Mouse (Mus musculus): ENCODE measurements around the gene Ephb4. TPM values are rescaled to one million over a fixed set of nuclear protein-coding genes. Genes with fewer than 3 reads are reported as not detected.
A peak's percentile ranks its signal among the peaks of the same experiment; 100 is the strongest.

The Ephb4 gene
- polyA plus RNA-seq, 1 experiment from 2014 or later: 5.8 TPM

DNA sequence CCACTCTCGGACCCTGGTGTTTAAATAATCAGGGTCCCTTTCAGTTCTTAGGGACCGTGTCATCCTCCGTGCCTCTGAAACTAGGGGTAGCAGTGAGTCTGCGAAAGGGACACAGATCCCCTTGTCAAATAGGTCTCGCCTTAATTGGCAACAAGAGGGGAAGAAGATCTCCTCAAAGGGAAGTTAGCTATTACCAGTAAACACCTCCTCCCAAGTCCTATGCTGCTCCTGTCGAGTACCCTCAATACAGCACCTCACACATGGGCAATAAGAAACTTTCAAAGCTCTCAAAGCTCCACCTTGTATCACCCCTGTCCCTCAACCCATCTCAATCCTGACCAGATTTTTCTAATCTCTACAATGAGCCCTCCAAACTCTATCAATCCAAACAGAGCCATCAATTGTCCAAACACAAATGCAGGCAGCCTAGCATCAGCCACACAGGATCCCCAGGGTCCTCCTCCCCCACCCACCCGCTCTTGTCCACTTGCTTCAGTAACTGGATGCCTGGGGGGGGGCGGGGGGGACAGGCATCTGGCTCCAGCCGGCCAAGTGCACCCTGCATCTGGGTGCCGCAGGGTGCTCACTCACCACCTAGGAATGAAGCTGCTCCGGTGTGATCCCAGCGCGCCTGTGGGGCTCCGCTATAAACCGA lies 16.9 kb upstream of the Ephb4 start:
- peak overlapping the region; percentile 48 for H3K27ac ChIP-seq (ENCODE audit: low read depth, low read length)
- H3K36me3 ChIP-seq (ENCODE audit: control insufficient read depth, insufficient read depth, low read length): no peaks in the 10 kb centered on the region
- H3K9me3 ChIP-seq (ENCODE audit: control insufficient read depth, low read length): no peaks in the 10 kb centered on the region
- no peaks in the 10 kb centered on the region for H3K27me3 ChIP-seq (replicated peaks; ENCODE audit: control insufficient read depth, insufficient read depth, low read length)
- peaks cover 10% of the 10 kb centered on the region for H3K4me1 ChIP-seq (ENCODE audit: control insufficient read depth, insufficient read depth, low read depth, low read length)
- ATAC-seq: no peak; the same call in 1 of the 2 replicates
- peak overlapping the region; percentile 50 for H3K4me3 ChIP-seq (ENCODE audit: low read length)
- WGBS: 21% methylated on average over 14 of the region's 15 CpGs
- peak overlapping the region; percentile 92 for H3K4me2 ChIP-seq (ENCODE audit: low read length)
- peak overlapping the region; percentile 75 for H3K9ac ChIP-seq (ENCODE audit: low read depth, low read length)

DNA sequence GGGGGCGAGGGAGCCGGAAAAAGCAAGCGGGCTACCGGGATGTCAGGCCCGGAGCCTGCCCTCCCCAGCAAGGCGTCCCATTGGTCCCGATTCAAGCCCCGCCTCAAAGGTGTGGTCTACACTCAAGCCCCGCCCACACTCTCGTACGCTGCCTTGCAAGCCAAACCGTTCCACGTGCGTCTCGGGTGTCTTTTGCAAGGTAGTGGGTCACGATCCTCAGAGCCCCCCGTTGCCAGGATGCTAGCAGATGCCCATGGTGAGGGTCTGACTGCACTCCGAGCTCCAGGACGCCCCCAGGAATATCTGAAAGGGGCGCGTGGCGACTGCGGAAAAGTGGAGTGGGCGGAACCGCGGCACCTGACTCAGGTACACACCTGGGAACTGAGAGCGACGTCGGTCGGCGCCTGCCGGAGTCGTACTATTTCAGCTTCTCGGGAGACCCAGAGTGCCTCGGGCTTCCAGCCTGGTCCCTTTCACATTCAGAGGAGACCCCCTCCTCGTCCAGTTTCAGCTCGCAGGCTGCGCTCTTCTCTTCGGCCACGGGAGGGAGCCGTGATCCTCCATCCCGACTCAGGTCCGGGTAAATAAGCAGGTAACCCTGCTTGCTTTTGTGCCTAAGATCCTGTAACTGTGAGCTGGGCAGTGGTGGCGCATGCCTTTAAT lies 16.3 kb upstream of the Ephb4 start, which contains the start of gene Slc12a9:
Slc12a9 (minus strand) TSS at position 86 of the 663 bp plus-strand sequence.
- peak within 1 kb of the TSS; percentile 50 for H3K4me3 ChIP-seq (ENCODE audit: low read length)
- peak within 1 kb of the TSS; percentile 75 for H3K9ac ChIP-seq (ENCODE audit: low read depth, low read length)
- under 1% methylated on average over 44 of the region's 44 CpGs for WGBS
- H3K4me1 ChIP-seq (ENCODE audit: control insufficient read depth, insufficient read depth, low read depth, low read length): peaks cover 10% of the 10 kb centered on the region
- no peaks in the 10 kb centered on the region for H3K36me3 ChIP-seq (ENCODE audit: control insufficient read depth, insufficient read depth, low read length)
- H3K9me3 ChIP-seq (ENCODE audit: control insufficient read depth, low read length): no peaks in the 10 kb centered on the region
- no peaks in the 10 kb centered on the region for H3K27me3 ChIP-seq (replicated peaks; ENCODE audit: control insufficient read depth, insufficient read depth, low read length)
- H3K27ac ChIP-seq (ENCODE audit: low read depth, low read length): peak within 1 kb of the TSS; percentile 48
- ATAC-seq: peak; percentile 91
- H3K4me2 ChIP-seq (ENCODE audit: low read length): peak within 1 kb of the TSS; percentile 92

DNA sequence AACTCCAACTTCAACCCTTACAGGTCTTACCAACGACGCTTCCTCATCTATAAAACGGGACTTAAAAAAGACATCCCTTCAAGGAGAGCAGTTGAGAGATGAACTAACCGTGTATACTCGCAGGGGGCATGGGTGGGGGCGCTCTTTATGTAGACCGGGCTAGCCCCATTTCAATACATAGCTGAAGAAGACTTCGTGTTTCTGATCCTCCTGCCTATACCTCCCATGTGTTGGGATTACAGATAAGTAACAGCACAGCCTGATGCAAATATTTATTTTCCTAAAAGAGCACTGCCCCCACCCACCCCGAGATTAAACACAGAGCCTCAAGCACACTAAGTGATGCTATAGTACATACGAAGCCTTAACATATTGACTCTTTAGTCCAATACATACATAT lies 15.6 kb upstream of the Ephb4 start:
- Histone ChIP-seq H3K27me3 (replicated peaks; ENCODE audit: control insufficient read depth, insufficient read depth, low read length) (no peaks in the 10 kb centered on the region), H3K4me3 (ENCODE audit: low read length) (peak overlapping the region; percentile 50; the same call in 1 of the 2 replicates), H3K9me3 (ENCODE audit: control insufficient read depth, low read length) (no peaks in the 10 kb centered on the region), H3K9ac (ENCODE audit: low read depth, low read length) (no peak overlapping the region), H3K36me3 (ENCODE audit: control insufficient read depth, insufficient read depth, low read length) (no peaks in the 10 kb centered on the region), H3K4me2 (ENCODE audit: low read length) (peak overlapping the region; percentile 92), H3K4me1 (ENCODE audit: control insufficient read depth, insufficient read depth, low read depth, low read length) (peaks cover 15% of the 10 kb centered on the region), H3K27ac (ENCODE audit: low read depth, low read length) (no peak overlapping the region)
- 52% methylated on average over 10 of the region's 10 CpGs for WGBS
- ATAC-seq: no peak

DNA sequence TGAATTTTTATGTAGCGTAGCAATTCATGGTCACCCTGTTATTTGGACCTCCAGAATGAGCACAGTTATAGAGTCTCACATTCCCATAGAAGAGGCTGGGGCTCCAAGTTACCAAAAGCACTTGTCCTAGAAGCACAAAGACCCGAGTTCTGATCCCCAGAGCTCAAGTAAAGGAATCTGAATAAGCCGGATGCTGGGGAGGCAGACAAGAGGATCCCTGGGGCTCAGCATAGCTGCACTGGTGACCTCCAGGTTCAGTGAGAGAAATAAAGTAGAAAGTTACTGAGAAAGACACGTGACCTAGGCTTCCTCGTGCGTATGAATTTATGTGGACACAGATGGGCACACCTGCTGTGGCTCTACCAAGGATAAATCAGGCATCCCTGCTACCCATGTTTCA lies 14.8 kb upstream of the Ephb4 start:
- H3K27me3 ChIP-seq (replicated peaks; ENCODE audit: control insufficient read depth, insufficient read depth, low read length): no peaks in the 10 kb centered on the region
- no peaks in the 10 kb centered on the region for H3K36me3 ChIP-seq (ENCODE audit: control insufficient read depth, insufficient read depth, low read length)
- H3K4me2 ChIP-seq (ENCODE audit: low read length): no peak overlapping the region
- 56% methylated on average over 6 of the region's 6 CpGs for WGBS
- no peak overlapping the region for H3K4me3 ChIP-seq (ENCODE audit: low read length)
- no peaks in the 10 kb centered on the region for H3K9me3 ChIP-seq (ENCODE audit: control insufficient read depth, low read length)
- H3K4me1 ChIP-seq (ENCODE audit: control insufficient read depth, insufficient read depth, low read depth, low read length): peaks cover 21% of the 10 kb centered on the region
- no peak overlapping the region for H3K9ac ChIP-seq (ENCODE audit: low read depth, low read length)
- no peak for ATAC-seq
- no peak overlapping the region for H3K27ac ChIP-seq (ENCODE audit: low read depth, low read length)

DNA sequence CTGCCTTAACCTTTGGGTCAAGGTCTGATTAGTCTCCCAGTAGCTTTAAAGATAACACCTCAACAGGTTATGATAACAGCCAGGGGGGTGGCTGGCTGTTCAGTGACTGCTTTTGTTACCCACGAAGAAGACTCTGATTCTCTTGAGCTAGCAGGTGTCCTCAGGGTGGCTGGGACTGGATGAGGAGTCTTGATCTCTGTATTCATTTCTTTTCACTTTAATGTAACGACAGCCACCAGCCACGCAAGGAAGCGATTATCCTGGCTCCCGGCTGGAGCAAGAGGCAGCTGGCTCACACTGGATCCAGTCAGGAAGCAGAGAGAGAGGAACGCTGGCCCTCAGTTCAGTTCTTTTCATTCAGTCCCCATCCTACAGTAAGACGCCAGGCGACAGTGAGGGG lies 12.7 kb upstream of the Ephb4 start:
- H3K9ac ChIP-seq (ENCODE audit: low read depth, low read length): no peak overlapping the region
- ATAC-seq: no peak
- H3K4me2 ChIP-seq (ENCODE audit: low read length): no peak overlapping the region
- 62% methylated on average over 8 of the region's 8 CpGs for WGBS
- H3K4me3 ChIP-seq (ENCODE audit: low read length): no peak overlapping the region
- peaks cover 18% of the 10 kb centered on the region for H3K4me1 ChIP-seq (ENCODE audit: control insufficient read depth, insufficient read depth, low read depth, low read length)
- no peaks in the 10 kb centered on the region for H3K9me3 ChIP-seq (ENCODE audit: control insufficient read depth, low read length)
- no peaks in the 10 kb centered on the region for H3K27me3 ChIP-seq (replicated peaks; ENCODE audit: control insufficient read depth, insufficient read depth, low read length)
- H3K36me3 ChIP-seq (ENCODE audit: control insufficient read depth, insufficient read depth, low read length): no peaks in the 10 kb centered on the region
- H3K27ac ChIP-seq (ENCODE audit: low read depth, low read length): no peak overlapping the region

DNA sequence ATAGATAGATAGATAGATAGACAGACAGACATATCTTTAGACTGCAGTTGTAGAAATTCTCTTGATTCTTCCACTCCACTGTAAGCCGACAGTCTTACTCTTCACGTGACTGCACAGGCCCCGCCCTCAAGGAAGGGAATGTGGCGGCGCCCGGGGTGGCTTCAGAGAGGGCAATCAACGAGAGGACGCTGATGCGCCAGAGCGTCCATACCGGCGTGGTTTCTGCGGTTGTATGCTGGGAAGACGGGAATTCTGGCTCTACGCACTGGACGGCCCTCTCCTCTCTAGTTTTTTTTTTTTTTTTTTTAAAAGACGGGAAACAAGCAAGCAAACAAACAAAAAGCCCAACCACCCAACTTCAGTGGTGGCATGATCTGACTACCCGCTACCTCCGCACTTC lies 11.7 kb upstream of the Ephb4 start:
- ATAC-seq: peak; percentile 85

DNA sequence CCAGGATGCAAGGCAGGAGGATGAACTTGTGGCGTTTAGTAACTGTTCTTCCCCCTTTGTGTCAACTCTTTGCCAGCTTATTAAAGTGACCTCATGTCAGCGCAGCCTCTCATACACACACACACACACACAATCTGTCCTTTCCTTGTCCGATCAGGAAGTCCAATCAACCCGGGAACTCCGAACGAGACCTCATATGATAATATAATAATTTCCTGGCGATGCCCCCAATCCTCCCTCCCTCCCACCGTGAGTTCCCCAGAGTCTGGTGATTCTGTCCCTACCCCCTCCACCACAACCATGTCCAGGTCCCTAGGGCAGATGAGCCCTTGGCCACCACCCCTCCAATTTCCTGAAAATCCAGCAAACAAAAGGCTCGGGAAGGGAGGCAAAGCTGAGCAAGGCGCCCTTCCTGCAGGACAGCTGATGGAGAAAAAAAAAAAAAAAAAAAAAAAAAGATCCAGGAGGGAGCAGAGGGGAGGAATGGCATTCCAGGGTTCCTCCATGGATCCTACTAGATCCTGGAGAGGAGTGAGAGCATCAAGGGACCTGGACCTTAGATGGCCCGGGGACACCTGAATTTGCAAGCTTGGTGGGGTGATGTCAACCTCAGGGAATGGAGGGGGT lies 11.1 kb upstream of the Ephb4 start:
- peak overlapping the region; percentile 67 for H3K9ac ChIP-seq (ENCODE audit: low read depth, low read length)
- H3K4me3 ChIP-seq (ENCODE audit: low read length): peak overlapping the region; percentile 43
- peak overlapping the region; percentile 80 for H3K27ac ChIP-seq (ENCODE audit: low read depth, low read length)
- ATAC-seq: peak; percentile 31
- 1% methylated on average over 11 of the region's 11 CpGs for WGBS
- peak overlapping the region; percentile 91 for H3K4me2 ChIP-seq (ENCODE audit: low read length)
- peaks cover 10% of the 10 kb centered on the region for H3K4me1 ChIP-seq (ENCODE audit: control insufficient read depth, insufficient read depth, low read depth, low read length)
- no peaks in the 10 kb centered on the region for H3K9me3 ChIP-seq (ENCODE audit: control insufficient read depth, low read length)
- no peaks in the 10 kb centered on the region for H3K36me3 ChIP-seq (ENCODE audit: control insufficient read depth, insufficient read depth, low read length)
- H3K27me3 ChIP-seq (replicated peaks; ENCODE audit: control insufficient read depth, insufficient read depth, low read length): no peaks in the 10 kb centered on the region

More for the DNA sequence above, 11.7 kb upstream of the Ephb4 start:
- H3K4me3 ChIP-seq (ENCODE audit: low read length): peak overlapping the region; percentile 43
- H3K27me3 ChIP-seq (replicated peaks; ENCODE audit: control insufficient read depth, insufficient read depth, low read length): no peaks in the 10 kb centered on the region
- no peaks in the 10 kb centered on the region for H3K9me3 ChIP-seq (ENCODE audit: control insufficient read depth, low read length)
- H3K9ac ChIP-seq (ENCODE audit: low read depth, low read length): peak overlapping the region; percentile 67
- peak overlapping the region; percentile 80 for H3K27ac ChIP-seq (ENCODE audit: low read depth, low read length)
- 1% methylated on average over 19 of the region's 19 CpGs for WGBS
- peaks cover 10% of the 10 kb centered on the region for H3K4me1 ChIP-seq (ENCODE audit: control insufficient read depth, insufficient read depth, low read depth, low read length)
- peak overlapping the region; percentile 91 for H3K4me2 ChIP-seq (ENCODE audit: low read length)
- H3K36me3 ChIP-seq (ENCODE audit: control insufficient read depth, insufficient read depth, low read length): no peaks in the 10 kb centered on the region

DNA sequence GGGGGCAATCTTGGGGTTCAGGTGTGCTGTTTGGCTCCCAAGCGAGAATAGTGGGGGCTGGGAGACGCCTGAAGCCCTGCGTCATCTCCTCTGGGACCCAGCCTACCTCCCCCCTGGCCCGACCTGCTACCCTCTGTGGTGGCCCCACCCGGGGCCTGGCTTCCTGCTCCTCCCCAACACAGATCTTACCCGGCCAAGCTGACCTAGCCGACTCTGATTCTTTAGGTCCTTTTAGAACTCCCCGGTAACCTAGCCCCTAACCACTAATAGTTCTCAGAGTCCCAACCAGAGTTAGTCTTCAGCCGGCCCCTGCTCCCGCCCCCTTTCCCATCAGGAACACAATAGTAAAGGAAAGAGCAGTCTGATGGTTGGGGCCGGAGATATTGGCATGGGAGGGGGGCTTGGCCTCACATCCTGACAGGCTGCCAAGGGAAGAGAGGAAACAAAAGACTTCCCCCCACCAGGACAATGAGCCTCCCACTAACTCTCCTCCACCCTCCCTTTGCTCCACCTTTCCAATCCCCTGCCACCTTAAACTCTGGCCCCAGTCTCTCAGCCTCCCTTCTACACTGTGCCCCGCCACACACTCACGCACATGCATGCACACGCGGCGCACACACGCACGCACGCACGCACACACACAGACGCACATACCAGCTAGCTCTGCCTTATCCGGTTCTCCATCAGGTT lies 10.5 kb upstream of the Ephb4 start:
- Histone ChIP-seq H3K4me3 (ENCODE audit: low read length) (peak overlapping the region; percentile 43), H3K4me1 (ENCODE audit: control insufficient read depth, insufficient read depth, low read depth, low read length) (peaks cover 10% of the 10 kb centered on the region), H3K9me3 (ENCODE audit: control insufficient read depth, low read length) (no peaks in the 10 kb centered on the region), H3K27ac (ENCODE audit: low read depth, low read length) (peak overlapping the region; percentile 80), H3K36me3 (ENCODE audit: control insufficient read depth, insufficient read depth, low read length) (no peaks in the 10 kb centered on the region), H3K27me3 (replicated peaks; ENCODE audit: control insufficient read depth, insufficient read depth, low read length) (no peaks in the 10 kb centered on the region), H3K4me2 (ENCODE audit: low read length) (peak overlapping the region; percentile 91), H3K9ac (ENCODE audit: low read depth, low read length) (peak overlapping the region; percentile 67)
- ATAC-seq: peak; percentile 68
- 7% methylated on average over 21 of the region's 22 CpGs for WGBS
